8 mouse cellular contexts compared by ENCODE assay signal in the genomic region with DNA sequence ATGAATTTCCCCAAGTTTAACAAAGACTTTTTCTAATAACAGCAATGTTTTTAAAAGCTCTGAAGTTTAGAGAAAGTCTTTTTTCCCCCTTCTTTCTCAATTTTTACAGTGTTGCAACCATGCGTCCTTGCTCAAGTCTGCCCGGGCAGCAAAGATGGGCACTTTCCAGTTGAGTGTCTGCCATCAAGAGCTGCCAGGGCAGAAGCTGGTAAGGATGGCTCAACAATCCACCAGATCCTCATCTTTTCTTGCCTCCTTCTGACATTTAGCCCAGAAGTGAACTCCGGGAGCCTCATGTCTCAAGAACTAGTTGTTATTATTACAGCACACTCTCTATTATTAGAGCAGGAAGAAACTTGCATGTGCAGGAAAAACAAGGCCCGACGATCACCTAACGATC.
"Had no signal": no experiment of that assay in that cellular context is flagged by ENCODE, and none has a peak within 500 bp of the region (broad histone marks: within the 10 kb centered on the region; RNA-seq: fewer than 3 reads in every experiment).

No protein-coding gene starts in this region.

- ATAC-seq: liver, embryonic 12.5 days had no signal

- DNase-seq: kidney, adult 8-10 months; kidney, postnatal 25 days; layer of hippocampus, postnatal 36 days; midbrain, embryonic 14.5 days; right cerebral cortex, adult 18-20 months; right cerebral cortex, postnatal 25 days; thymus, postnatal 4 days had no signal
